Mouse (Mus musculus) limb, embryonic 14.5 days (tissue): ENCODE measurements around the gene Selenoo. TPM values are rescaled to one million over a fixed set of nuclear protein-coding genes. Genes with fewer than 3 reads are reported as not detected.
A peak's percentile ranks its signal among the peaks of the same experiment; 100 is the strongest.

ENCODE experiments used
- ATAC-seq: fragments of 200-750 bp; cut with Nextera tagmentation; 2 replicates; pipeline ENCODE4 v1.8.0; 2017; ENCODE audit warnings: low read depth, moderate number of reproducible peaks, moderate TSS enrichment; ENCODE audit not compliant: low FRiP score
- DNase-seq: peaks from one replicate; pipeline ENCODE4 v3.0.0-alpha.2; 2015; ENCODE audit warnings: low spot score
- H3K27ac ChIP-seq: fragments of 300-500 bp; sonication (generic); replicated peaks from 2 replicates; pipeline ENCODE4 v1.5.1; 2014; ENCODE audit warnings: low read depth, mild to moderate bottlenecking, low read length, moderate library complexity, mixed read lengths
- H3K27me3 ChIP-seq: fragments of 300-500 bp; sonication (generic); 2 replicates; pipeline ENCODE4 v1.6.1; 2014; ENCODE audit warnings: low read length, mixed read lengths; ENCODE audit not compliant: control insufficient read depth, insufficient read depth
- H3K36me3 ChIP-seq: fragments of 300-500 bp; sonication (generic); 2 replicates; pipeline ENCODE4 v1.6.1; 2014; ENCODE audit warnings: mild to moderate bottlenecking, low read length, moderate library complexity, mixed read lengths; ENCODE audit not compliant: control insufficient read depth, insufficient read depth
- H3K4me1 ChIP-seq: fragments of 300-500 bp; sonication (generic); 2 replicates; pipeline ENCODE4 v1.6.1; 2014; ENCODE audit warnings: antibody characterized with exemption, low read length, mixed read lengths; ENCODE audit not compliant: control insufficient read depth, insufficient read depth
- H3K4me2 ChIP-seq: fragments of 300-500 bp; sonication (generic); replicated peaks from 2 replicates; pipeline ENCODE4 v1.6.1; 2014; ENCODE audit warnings: low read depth, mild to moderate bottlenecking, low read length, moderate library complexity; ENCODE audit not compliant: severe bottlenecking
- H3K4me3 ChIP-seq: fragments of 300-500 bp; sonication (generic); replicated peaks from 2 replicates; pipeline ENCODE4 v1.5.1; 2014; ENCODE audit warnings: low read length
- H3K9ac ChIP-seq: fragments of 300-500 bp; sonication (generic); 2 replicates; pipeline ENCODE4 v1.6.1; 2014; ENCODE audit warnings: mild to moderate bottlenecking, low read depth, low read length, moderate library complexity; ENCODE audit not compliant: severe bottlenecking
- H3K9me3 ChIP-seq: fragments of 300-500 bp; sonication (generic); 2 replicates; pipeline ENCODE4 v1.6.1; 2016; ENCODE audit warnings: low read length; ENCODE audit not compliant: control insufficient read depth
- POLR2A ChIP-seq: fragments of 200-500 bp; IDR thresholded peaks from 2 replicates; pipeline ENCODE4 v1.8.0; 2012; ENCODE audit warnings: inconsistent platforms, mild to moderate bottlenecking, moderate library complexity, borderline replicate concordance; ENCODE audit not compliant: insufficient read depth, insufficient read length; ENCODE audit errors: extremely low read depth
- WGBS: fragments of 180-500 bp; shearing (Covaris S2); extraction: QIAGEN DNeasy Blood & Tissue Kit; methylation state at CpG from one replicate; pipeline ENCODE4 v1.1.7; 2014; 5-methylcytosine and 5-hydroxymethylcytosine counted together
- polyA plus RNA-seq, 2 experiments: library from polyadenylated mRNA; depleted of rRNA in 1 of 2; stranded (reverse) in 1 of 2; unstranded in 1 of 2; fragments of >200 nt; fragmentation: Nextera tagmentation in 1 of 2; extraction: Ambion mirVana in 1 of 2; gene quantifications; 2 replicates each; pipeline versions ENCODE4 v1.2.1 to v1.2.3; 2012 to 2014

Gene Selenoo
- polyA plus RNA-seq (2012; rRNA removed) (32.7 and 40.7 TPM in 2 replicates), polyA plus RNA-seq (2014; fragmentation: Nextera tagmentation; extraction: Ambion mirVana) (20.6 and 22.9 TPM in 2 replicates)

GRCm38 (mm10) chr15:89088607-89089247 lies at the start of gene Selenoo:
Gene Selenoo (plus strand): TSS chr15:89089084.
- peak; percentile 95 for ATAC-seq

GRCm38 (mm10) chr15:89044381-89044780 lies 44.5 kb upstream of the Selenoo start:
- WGBS: 73% methylated on average over 5 of the region's 5 CpGs
- Histone ChIP-seq H3K27me3 (no peaks in the 10 kb centered on the region), H3K4me3 (no peak overlapping the region), H3K4me2 (no peak overlapping the region), H3K36me3 (no peaks in the 10 kb centered on the region), H3K4me1 (no peaks in the 10 kb centered on the region), H3K27ac (no peak overlapping the region), H3K9me3 (peaks cover 9% of the 10 kb centered on the region; the same call in 1 of the 2 replicates), H3K9ac (no peak overlapping the region)
- DNase-seq (no peak), ATAC-seq (no peak)
- TF ChIP-seq POLR2A: no peak

More at GRCm38 (mm10) chr15:89088607-89089247, at the start of gene Selenoo:
- DNase-seq: peak; percentile 93
- Histone ChIP-seq H3K9ac (peak within 1 kb of the TSS; percentile 89), H3K36me3 (peaks cover 58% of the 10 kb centered on the region), H3K27ac (peak within 1 kb of the TSS; percentile 19; the same call in 1 of the 2 replicates), H3K4me2 (peak within 1 kb of the TSS; percentile 94), H3K4me3 (peak within 1 kb of the TSS; percentile 97), H3K9me3 (no peaks in the 10 kb centered on the region), H3K4me1 (peaks cover 6% of the 10 kb centered on the region), H3K27me3 (no peaks in the 10 kb centered on the region)
- TF ChIP-seq POLR2A: peak; percentile 78; the same call in 1 of the 2 replicates
- WGBS: 2% methylated on average over 25 of the region's 38 CpGs

GRCm38 (mm10) chr15:89046356-89046755 lies 42.5 kb upstream of the Selenoo start:
- ATAC-seq (no peak), DNase-seq (no peak)
- Histone ChIP-seq H3K9me3 (peaks cover 9% of the 10 kb centered on the region; the same call in 1 of the 2 replicates), H3K4me3 (no peak overlapping the region), H3K27me3 (no peaks in the 10 kb centered on the region), H3K4me1 (no peaks in the 10 kb centered on the region), H3K9ac (no peak overlapping the region), H3K27ac (no peak overlapping the region), H3K4me2 (no peak overlapping the region), H3K36me3 (no peaks in the 10 kb centered on the region)
- WGBS: 60% methylated on average over 4 of the region's 4 CpGs
- no peak for TF ChIP-seq POLR2A

GRCm38 (mm10) chr15:89054666-89055065 lies 34.2 kb upstream of the Selenoo start:
- Histone ChIP-seq H3K4me3 (no peak overlapping the region), H3K4me2 (no peak overlapping the region), H3K27ac (no peak overlapping the region), H3K9ac (no peak overlapping the region), H3K4me1 (no peaks in the 10 kb centered on the region), H3K36me3 (no peaks in the 10 kb centered on the region), H3K9me3 (no peaks in the 10 kb centered on the region), H3K27me3 (peaks cover 13% of the 10 kb centered on the region)
- ATAC-seq: no peak
- no peak for DNase-seq
- TF ChIP-seq POLR2A: no peak
- 86% methylated on average over 7 of the region's 7 CpGs for WGBS

- Histone ChIP-seq H3K4me2 (peak overlapping the region; percentile 93), H3K27me3 (peaks cover 25% of the 10 kb centered on the region), H3K9ac (no peak overlapping the region), H3K36me3 (no peaks in the 10 kb centered on the region), H3K4me3 (peak overlapping the region; percentile 63; the same call in 1 of the 2 replicates), H3K4me1 (no peaks in the 10 kb centered on the region), H3K9me3 (no peaks in the 10 kb centered on the region), H3K27ac (no peak overlapping the region)
- WGBS: 24% methylated on average over 6 of the region's 6 CpGs
- ATAC-seq (no peak), DNase-seq (no peak)
- TF ChIP-seq POLR2A: no peak
These were observed 30.1 kb upstream of the Selenoo start for GRCm38 (mm10) chr15:89058736-89059135.
